Mouse (Mus musculus) central nervous system, embryonic 14 days (tissue): ENCODE data around the gene Vmn2r34. TPM values are rescaled to one million over a fixed set of nuclear protein-coding genes. Genes with fewer than 3 reads are reported as not detected.

Experiments
- polyA plus RNA-seq: library from polyadenylated mRNA; depleted of rRNA; stranded (reverse); fragments of >200 nt; gene quantifications from 2 replicates; pipeline ENCODE4 v1.2.3, GENCODE M21; 2012; rRNA removed

The Vmn2r34 gene
- not detected in 2 replicates for polyA plus RNA-seq

GRCm38 (mm10) chr7:7689413-7689812 lies at the start of gene Vmn2r34:
TSS of gene Vmn2r34 (minus strand) at chr7:7689513.

Other genes starting within 250 kb of the Vmn2r34 start
- not detected in 2 replicates for gene Vmn2r32, start 209.5 kb downstream of the Vmn2r34 start, polyA plus RNA-seq
- not detected in 2 replicates for gene Vmn2r33, start 122.7 kb downstream of the Vmn2r34 start, polyA plus RNA-seq
- not detected in 2 replicates for gene Vmn2r35, start 130.4 kb upstream of the Vmn2r34 start, polyA plus RNA-seq
- gene Vmn2r36, start 213.0 kb upstream of the Vmn2r34 start, polyA plus RNA-seq = not detected in 2 replicates